ENCODE assay signal across 7 mouse cellular contexts in the genomic region with DNA sequence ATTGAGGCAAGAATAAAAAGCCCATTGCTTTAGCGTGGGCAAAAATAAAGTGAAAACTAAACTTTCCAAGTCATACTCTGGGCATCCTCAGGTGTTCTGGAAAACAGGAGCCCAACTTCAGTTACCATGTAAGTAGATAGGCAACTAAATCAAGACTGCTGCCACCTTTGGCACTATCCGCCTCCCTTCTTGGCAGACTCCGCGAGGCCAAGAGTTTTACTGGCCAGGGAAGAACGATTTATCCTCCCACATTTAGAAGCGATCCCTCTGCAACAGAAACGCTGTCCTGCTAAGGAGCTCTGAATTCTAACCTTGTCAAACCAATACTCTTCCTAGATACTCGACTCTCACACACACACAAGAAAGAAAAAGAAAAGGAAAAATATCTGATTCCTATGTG. TPM values are rescaled to one million over a fixed set of nuclear protein-coding genes. Genes with fewer than 3 reads are reported as not detected.
A peak's percentile ranks its signal among the peaks of the same experiment; 100 is the strongest.
DNase-seq lines count a peak whose midpoint lies in the region; ATAC-seq and TF ChIP-seq lines count a peak whose summit lies in the region.

No protein-coding gene starts in this region.

- no peak for TF ChIP-seq POLR2A in testis, adult 2 months (IDR thresholded peaks at IDR 0.05; ENCODE audit: control insufficient read depth, low read depth, low read length)

- no peak for TF ChIP-seq CTCF in testis, adult 2 months (IDR thresholded peaks at IDR 0.05; ENCODE audit: control insufficient read depth, insufficient read depth, insufficient replicate concordance, low read depth, low read length)

- H3K27me3 ChIP-seq in testis, adult 2 months (ENCODE audit: control insufficient read depth, insufficient read depth, low read length) = no peaks in the 10 kb centered on the region

- H3K27ac ChIP-seq in testis, adult 2 months (ENCODE audit: control insufficient read depth, insufficient read depth, low read depth, low read length) = peak overlapping the region; percentile 63; the same call in 1 of the 2 replicates

- peak overlapping the region; percentile 86 for H3K4me3 ChIP-seq in testis, adult 2 months (ENCODE audit: control insufficient read depth, low read depth, low read length)

- peak; percentile 65 for DNase-seq in NIH3T3 (ENCODE audit: low read depth)
- peak; percentile 57 for DNase-seq in cerebellum, adult 8-10 months
- peak; percentile 67 for DNase-seq in gastrocnemius, postnatal 25 days
- peak; percentile 71 for DNase-seq in kidney, adult 9 months
- peak; percentile 56 for DNase-seq in lung, postnatal 10 days

- H3K36me3 ChIP-seq in testis, adult 2 months (ENCODE audit: control insufficient read depth, insufficient read depth, low read length) = no peaks in the 10 kb centered on the region

- peaks cover 11% of the 10 kb centered on the region for H3K4me1 ChIP-seq in testis, adult 2 months (ENCODE audit: control insufficient read depth, insufficient read depth, low read length)

- no peak for ATAC-seq in megakaryocyte progenitor cell, adult 5-6 weeks (replicated peaks; ENCODE audit: poor library complexity)

RNA-seq across cellular contexts. Expression of gene Map4k3, which starts 1.5 kb away (rescaled TPM):
- total RNA-seq in gastrocnemius, postnatal 25 days (2021) = 10 to 100 TPM; 12.4 to 15.0 TPM
- 12.9 and 14.4 TPM in 2 replicates for polyA plus RNA-seq in testis, adult 2 months (2012; rRNA removed)
- 8.4 and 10.0 TPM in 2 replicates for total RNA-seq in megakaryocyte progenitor cell, adult 5-6 weeks (2015)
- total RNA-seq in megakaryocyte progenitor cell, adult 5-6 weeks (2017) = 8.0 and 8.7 TPM in 2 replicates
